Mouse (Mus musculus): Measurements from ENCODE around the gene Ephb1. TPM values are rescaled to one million over a fixed set of nuclear protein-coding genes. Genes with fewer than 3 reads are reported as not detected.
A peak's percentile ranks its signal among the peaks of the same experiment; 100 is the strongest.

The Ephb1 gene
- total RNA-seq, 2 experiments from 2014 or later: 31.5 to 36.0 TPM

DNA sequence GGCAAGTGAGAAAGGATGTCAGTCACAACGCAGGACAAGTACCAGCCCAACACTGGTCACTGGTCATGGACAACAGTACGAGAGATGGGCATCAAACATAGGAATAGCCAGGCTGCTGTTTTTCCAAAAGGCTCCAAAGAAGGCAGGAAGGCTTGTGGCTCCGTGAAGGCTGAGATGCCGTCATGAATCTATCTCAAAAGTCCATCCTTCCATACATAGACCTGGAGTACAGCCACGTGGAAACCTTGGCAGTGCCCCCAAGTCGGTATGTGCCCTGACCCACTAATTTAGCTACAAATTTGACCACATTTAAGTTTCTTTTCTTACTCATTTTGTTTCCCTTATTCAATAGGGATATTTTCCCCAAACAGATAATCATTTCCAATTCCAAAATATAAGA lies 329.4 kb downstream of the Ephb1 start:
- intact Hi-C loops (cut with DNase I): no loop called here
- no peak for DNase-seq (ENCODE audit: low spot score in 2 of 2)

GRCm38 (mm10) chr9:102015516-102015915 lies 339.0 kb downstream of the Ephb1 start:
- intact Hi-C loops (cut with DNase I): no loop called here
- no peak for DNase-seq (ENCODE audit: low spot score in 2 of 2)

- intact Hi-C loops (cut with DNase I): loop anchor here (10.0 kb wide), 1 partner anchor 693 kb away; no protein-coding TSS in a partner anchor
- DNase-seq (ENCODE audit: low spot score in 2 of 2): no peak
Observed at GRCm38 (mm10) chr9:102007706-102008105, 346.8 kb downstream of the Ephb1 start.

GRCm38 (mm10) chr9:102006539-102006938 lies 348.0 kb downstream of the Ephb1 start:
- intact Hi-C loops (cut with DNase I): loop anchor here (1.0 to 10.0 kb wide), 2 partner anchors 316 to 692 kb away; no protein-coding TSS in a partner anchor
- peak in 1 of 2 experiments; percentile 35 for DNase-seq (ENCODE audit: low spot score in 2 of 2)

- no peak for DNase-seq (ENCODE audit: low spot score in 2 of 2)
- intact Hi-C loops (cut with DNase I): loop anchor here (10.0 kb wide), 1 partner anchor 688 kb away; no protein-coding TSS in a partner anchor
Observed at GRCm38 (mm10) chr9:102002920-102003319, 351.6 kb downstream of the Ephb1 start.

DNA sequence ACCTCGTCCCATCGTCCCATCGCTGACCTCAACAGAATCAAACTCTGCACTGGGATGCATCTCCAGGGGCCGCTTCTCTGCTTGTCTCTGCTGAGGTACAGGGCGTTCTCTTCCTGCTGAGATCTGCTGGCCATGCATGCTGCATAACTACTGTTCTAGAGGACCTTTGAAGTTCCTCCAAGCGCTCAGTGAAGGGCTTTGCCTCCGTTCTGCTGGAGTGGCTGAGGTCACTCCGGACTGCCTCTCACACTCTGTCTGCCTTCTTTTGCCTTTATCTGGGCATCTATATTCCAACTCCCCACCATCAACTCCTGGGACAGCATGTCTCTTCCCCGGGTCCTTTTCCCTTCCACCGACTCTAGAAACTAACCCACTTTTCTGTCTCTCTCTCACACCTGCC lies 352.3 kb downstream of the Ephb1 start:
- DNase-seq (ENCODE audit: low spot score in 2 of 2): no peak

GRCm38 (mm10) chr9:102001633-102002165 lies 352.8 kb downstream of the Ephb1 start:
- no peak for DNase-seq (ENCODE audit: low spot score in 2 of 2)
- intact Hi-C loops (cut with DNase I): loop anchor here (10.0 kb wide), 1 partner anchor 687 kb away; no protein-coding TSS in a partner anchor

More for the DNA sequence above, 352.3 kb downstream of the Ephb1 start:
- intact Hi-C loops (cut with DNase I): loop anchor here (10.0 kb wide), 1 partner anchor 687 kb away; no protein-coding TSS in a partner anchor

GRCm38 (mm10) chr9:101999690-102000089 lies 354.8 kb downstream of the Ephb1 start:
- no peak for DNase-seq (ENCODE audit: low spot score in 2 of 2)
- intact Hi-C loops (cut with DNase I): loop anchor here (10.0 kb wide), 1 partner anchor 685 kb away; no protein-coding TSS in a partner anchor

- intact Hi-C loops (cut with DNase I): no loop called here
- peak in 1 of 2 experiments; percentile 20 for DNase-seq (ENCODE audit: low spot score in 2 of 2)
Observed at GRCm38 (mm10) chr9:101996771-101997500, 357.6 kb downstream of the Ephb1 start.

- intact Hi-C loops (cut with DNase I): no loop called here
- no peak for DNase-seq (ENCODE audit: low spot score in 2 of 2)
Observed at GRCm38 (mm10) chr9:101996183-101996582, 358.3 kb downstream of the Ephb1 start.

DNA sequence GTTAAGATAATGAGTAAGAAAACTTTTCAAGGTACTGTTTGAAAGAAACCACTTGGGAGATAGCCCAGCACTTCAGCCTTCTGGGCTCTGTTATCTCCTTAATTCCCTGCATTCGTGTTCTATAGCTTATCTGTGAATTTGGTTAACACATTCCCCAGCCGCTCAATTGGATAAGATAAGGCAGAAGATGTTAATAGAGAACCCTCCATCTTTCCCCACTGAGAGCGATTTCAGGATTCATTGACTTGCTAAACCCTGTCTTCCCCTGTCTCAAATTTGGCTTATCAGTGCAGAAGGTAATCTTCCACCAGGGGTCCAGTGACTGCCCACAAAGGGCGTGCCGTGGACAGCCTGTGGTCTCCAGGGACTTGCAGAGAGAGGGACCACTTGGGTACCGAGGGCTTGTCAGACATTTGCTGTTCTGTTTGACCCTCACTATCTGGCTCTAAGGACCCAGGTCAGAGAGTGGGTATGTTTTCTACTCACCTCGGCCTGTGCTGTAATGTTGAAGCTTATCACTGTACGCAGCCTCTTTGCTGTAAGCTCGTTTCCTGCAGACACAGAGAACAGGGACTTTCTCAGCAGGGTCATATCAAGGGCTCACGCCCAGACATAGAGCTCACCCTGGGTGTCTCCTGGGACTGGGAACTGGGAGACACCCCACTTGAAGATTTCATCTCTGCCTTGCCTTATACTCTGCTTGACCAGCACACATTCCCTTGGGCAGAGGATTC lies 358.9 kb downstream of the Ephb1 start:
- intact Hi-C loops (cut with DNase I): no loop called here
- no peak for DNase-seq (ENCODE audit: low spot score in 2 of 2)

DNA sequence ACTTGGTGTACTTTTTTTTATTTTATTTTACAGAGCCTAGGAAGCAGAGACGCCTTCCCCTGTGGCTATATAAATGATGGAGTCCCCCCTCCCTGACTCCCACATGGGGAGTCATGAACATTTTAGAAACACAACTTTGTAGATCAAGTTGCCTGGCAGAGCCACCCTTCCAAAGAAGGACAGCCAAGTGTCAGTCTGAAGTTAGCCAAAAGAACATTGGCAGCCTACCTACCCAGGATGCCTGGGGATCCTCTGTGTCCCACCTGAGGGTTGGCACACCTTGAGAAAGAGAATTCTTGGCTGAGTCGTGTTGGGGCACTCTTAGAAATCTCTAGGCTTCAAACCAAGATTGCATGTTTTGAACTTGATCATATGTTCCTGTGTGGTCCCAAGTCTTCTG lies 360.4 kb downstream of the Ephb1 start:
- DNase-seq (ENCODE audit: low spot score in 2 of 2): no peak
- intact Hi-C loops (cut with DNase I): no loop called here

DNA sequence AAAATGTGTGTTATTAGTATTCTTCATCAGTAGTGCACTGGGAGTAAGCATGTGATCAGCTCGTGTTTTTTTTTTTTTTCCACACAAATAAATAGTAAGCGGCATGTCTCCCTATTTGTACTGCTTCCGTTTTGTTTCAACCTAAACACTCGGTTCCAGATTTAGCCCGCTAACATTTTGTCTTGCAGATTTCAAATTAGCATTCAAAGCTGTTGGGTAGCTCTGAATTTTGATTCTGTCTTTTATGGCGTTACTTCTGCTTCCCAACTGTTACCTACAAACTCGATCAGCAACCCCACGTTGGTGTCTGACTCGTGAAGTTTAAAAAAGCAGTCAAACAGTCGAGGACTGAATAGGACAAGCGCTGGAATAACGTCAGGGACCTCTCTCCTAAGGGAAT lies 363.7 kb downstream of the Ephb1 start:
- intact Hi-C loops (cut with DNase I): no loop called here
- peak; percentile 12 to 57 for DNase-seq (ENCODE audit: low spot score in 2 of 2)

GRCm38 (mm10) chr9:101990032-101990431 lies 364.5 kb downstream of the Ephb1 start:
- intact Hi-C loops (cut with DNase I): no loop called here

DNA sequence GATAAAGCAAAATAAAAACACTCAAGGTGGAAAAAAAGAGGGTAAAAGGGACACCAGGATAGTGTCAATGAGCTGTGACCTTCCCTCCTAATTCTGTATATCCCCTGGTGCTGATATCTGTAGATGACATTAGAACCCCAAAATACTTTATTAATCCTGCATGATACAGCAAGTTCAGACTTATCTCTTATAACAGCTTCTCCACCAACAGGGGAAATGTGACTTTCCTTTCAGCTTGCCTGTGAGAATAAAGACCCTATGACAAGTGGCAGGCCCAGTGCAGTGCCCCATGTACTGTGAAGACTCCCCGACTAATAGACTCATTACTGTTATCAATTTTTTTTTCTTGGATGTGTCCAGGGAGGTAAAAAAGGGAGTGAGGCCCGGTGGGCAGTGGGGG lies 367.6 kb downstream of the Ephb1 start:
- DNase-seq (ENCODE audit: low spot score in 2 of 2): no peak
- intact Hi-C loops (cut with DNase I): no loop called here

More at GRCm38 (mm10) chr9:101990032-101990431, 364.5 kb downstream of the Ephb1 start:
- DNase-seq (ENCODE audit: low spot score in 2 of 2): no peak

- DNase-seq (ENCODE audit: low spot score in 2 of 2): no peak
- intact Hi-C loops (cut with DNase I): no loop called here
Observed at GRCm38 (mm10) chr9:101982378-101982777, 372.1 kb downstream of the Ephb1 start.

- intact Hi-C loops (cut with DNase I): no loop called here
Observed at GRCm38 (mm10) chr9:101981161-101981560, 373.3 kb downstream of the Ephb1 start.

GRCm38 (mm10) chr9:101976884-101977465 lies 377.5 kb downstream of the Ephb1 start:
- DNase-seq (ENCODE audit: low spot score in 2 of 2): peak; percentile 15 to 62
- intact Hi-C loops (cut with DNase I): loop anchor here (5.0 kb wide), 1 partner anchor 115 kb away; the partner anchor contains the start of gene 9630041A04Rik

More at GRCm38 (mm10) chr9:101981161-101981560, 373.3 kb downstream of the Ephb1 start:
- no peak for DNase-seq (ENCODE audit: low spot score in 2 of 2)

DNA sequence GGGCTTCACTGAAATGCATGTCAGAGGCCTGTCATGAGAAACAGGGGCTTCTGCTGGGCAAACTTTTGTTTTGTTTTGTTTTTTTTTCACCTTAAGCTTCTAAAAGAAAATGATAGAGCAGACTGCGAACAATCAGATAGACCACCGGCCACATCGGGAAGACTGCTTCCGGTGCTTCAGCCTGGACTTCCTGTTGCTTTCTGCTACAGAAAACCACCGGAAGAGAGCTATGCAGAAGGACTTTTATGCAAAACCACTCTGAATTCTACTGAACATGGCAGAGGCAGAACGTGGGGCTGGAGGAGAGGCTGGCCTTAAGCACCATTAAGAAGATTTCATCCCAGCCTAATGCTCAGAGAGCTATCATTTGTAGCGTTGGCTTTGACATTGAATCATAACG lies 382.2 kb downstream of the Ephb1 start:
- intact Hi-C loops (cut with DNase I): no loop called here
- DNase-seq (ENCODE audit: low spot score in 2 of 2): no peak

DNA sequence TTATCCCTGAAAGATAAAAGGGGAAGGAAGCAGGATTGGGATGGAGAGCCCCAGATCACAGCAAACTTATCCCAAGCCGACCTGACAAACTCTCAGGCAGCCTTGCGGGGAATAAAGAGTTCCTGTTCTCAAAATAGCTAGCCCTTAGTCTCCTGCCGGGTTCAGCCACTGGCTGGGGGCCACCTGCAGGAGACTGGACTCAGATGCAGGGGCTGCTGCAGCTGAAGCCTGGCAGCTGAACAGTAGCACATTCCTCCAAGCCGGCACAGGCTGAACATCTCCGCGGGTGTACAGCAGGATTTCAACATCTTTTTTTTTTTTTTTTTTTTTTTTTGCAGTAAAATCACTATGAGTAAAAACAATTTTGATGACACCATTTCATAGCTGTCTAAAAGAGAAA lies 382.7 kb downstream of the Ephb1 start:
- DNase-seq (ENCODE audit: low spot score in 2 of 2): peak in 1 of 2 experiments; percentile 18
- intact Hi-C loops (cut with DNase I): no loop called here
